Mouse (Mus musculus) right cerebral cortex, postnatal 36 days (tissue): ENCODE results near the gene Kcnk16.

ENCODE experiments used
- DNase-seq, 2 experiments: peaks; one replicate each; pipeline ENCODE4 v3.0.0; 2022; ENCODE audit warnings: low spot score in 2 of 2, mixed read lengths in 1 of 2

Gene Kcnk16

GRCm38 (mm10) chr14:20233016-20233980 is 35.7 kb downstream of the Kcnk16 start:
- no peak for DNase-seq

DNA sequence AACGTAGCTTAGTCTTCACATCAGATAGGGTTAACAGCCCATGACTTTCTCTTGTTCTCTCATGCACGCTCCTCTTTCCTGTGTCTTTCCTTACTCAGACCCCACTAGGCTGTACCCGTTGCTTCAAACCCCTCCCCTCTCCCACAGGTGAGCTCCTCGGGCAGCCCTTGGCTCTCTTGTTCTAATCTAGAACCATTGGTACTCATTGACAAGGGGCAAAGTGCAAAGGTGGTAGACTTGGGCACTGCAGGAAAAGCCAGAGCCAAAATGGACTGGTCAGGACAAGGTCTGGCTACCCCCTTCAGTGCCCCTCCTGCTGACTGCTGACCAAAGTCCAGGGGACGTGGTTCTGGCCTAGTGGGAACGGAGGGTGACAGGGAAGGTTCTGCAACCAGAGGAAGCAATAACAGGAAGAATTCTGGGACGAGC is 38.9 kb downstream of the Kcnk16 start:
- DNase-seq, result no peak

- DNase-seq, result no peak
These were observed 39.6 kb downstream of the Kcnk16 start for GRCm38 (mm10) chr14:20229437-20229836.

DNA sequence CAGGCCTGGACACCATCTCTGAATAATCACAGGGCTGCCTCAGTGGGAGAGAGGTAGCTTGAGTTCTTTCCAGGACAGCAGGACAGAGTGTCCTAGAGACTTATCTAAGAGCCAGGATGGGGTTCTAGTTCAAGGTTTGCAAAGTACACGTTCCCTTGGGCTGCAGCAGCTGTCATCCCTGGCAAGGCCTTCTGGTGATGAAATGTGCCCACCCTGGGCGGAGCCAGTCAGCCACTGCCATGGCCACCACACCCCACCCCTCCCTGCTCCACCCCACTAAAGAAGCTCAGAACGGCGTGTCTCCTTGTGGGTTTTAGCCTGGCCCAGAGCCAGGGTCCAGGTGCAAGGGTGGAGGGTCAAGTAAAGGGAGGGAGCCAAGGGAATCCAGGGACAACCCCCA is 40.7 kb downstream of the Kcnk16 start:
- no peak for DNase-seq

GRCm38 (mm10) chr14:20226982-20227381 is 42.0 kb downstream of the Kcnk16 start:
- no peak for DNase-seq

- no peak for DNase-seq
These were observed 42.5 kb downstream of the Kcnk16 start for GRCm38 (mm10) chr14:20226488-20226887.

DNA sequence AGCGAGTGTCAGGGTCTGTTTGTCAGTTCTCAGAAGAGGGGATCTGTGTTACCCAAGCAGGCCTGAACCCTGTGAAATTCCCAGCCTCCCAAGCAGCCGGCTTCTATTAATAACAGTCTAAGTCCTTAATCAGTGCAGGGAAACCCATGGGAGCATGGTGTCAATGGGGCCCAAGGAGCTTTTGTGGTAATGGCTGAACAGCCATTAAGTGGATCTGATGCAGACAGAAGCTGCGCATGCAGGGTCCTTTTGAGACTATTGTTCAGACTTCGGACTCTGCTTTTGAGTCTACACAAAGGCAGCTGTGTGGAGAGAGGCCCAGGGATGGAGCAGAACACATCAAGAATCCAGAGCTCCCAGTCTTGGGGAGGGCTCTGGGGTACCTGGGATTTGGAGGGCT is 43.5 kb downstream of the Kcnk16 start:
- DNase-seq, result no peak

DNA sequence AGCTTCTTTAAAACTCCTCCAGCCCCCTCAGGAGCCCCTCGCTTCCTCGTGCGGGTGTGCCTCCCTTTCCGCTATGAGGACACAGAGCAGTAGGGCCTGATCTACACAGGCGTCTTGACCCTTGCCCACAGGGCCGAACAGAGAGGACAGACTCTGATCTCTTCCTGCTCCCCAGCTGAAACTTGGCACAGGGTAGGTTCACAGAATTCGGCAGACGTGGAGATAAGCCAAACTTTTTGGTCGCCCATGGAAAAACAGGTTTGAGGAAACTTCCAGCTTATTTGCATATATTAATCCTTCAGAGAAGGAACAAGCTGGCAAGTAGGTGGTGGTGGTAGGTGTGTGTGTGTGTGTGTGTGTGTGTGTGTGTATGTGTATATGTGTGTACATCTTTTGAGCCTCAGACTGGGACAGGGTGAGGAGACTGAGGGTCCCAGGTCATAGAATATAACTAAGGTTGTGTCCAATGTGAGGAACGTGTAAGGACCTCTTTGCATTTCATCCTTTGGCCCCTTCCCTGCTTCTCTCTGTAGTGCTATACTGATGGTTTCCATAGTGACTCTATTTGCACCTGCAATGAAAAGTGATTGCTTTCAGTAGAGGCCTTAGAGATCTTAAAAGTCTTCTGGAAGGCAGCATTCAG is 44.3 kb downstream of the Kcnk16 start:
- DNase-seq, result no peak

GRCm38 (mm10) chr14:20224163-20224562 is 44.8 kb downstream of the Kcnk16 start:
- no peak for DNase-seq

DNA sequence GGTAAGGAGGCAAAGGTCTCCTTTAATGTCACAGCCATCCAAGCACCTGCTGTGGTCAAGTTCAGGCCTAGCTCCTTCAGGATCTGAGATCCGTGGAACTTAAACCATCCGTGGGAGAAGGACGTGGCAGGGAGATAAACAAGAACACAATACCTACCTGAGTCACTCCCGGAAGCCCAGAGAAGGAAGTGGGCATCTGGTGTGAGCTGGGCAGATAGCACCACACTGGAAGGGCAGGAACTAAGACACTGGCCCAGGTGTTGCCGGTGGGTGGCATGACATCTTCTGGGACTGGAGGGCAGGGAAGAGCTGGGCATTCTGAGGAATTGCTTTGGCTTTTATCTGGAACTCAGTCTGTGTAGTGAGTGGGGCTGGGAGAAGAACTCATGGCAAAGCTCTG is 45.7 kb downstream of the Kcnk16 start:
- DNase-seq, result no peak

GRCm38 (mm10) chr14:20221083-20221482 is 47.9 kb downstream of the Kcnk16 start:
- DNase-seq, result no peak

- no peak for DNase-seq
These were observed 49.1 kb downstream of the Kcnk16 start for GRCm38 (mm10) chr14:20219849-20220248.

GRCm38 (mm10) chr14:20217299-20217864 is 51.6 kb downstream of the Kcnk16 start:
- no peak for DNase-seq

GRCm38 (mm10) chr14:20216561-20217298 is 52.3 kb downstream of the Kcnk16 start:
- DNase-seq, result no peak

GRCm38 (mm10) chr14:20215826-20216225 is 53.2 kb downstream of the Kcnk16 start:
- DNase-seq, result no peak

GRCm38 (mm10) chr14:20214125-20214524 is 54.9 kb downstream of the Kcnk16 start:
- DNase-seq, result no peak

GRCm38 (mm10) chr14:20211754-20212601 is 57.0 kb downstream of the Kcnk16 start:
- DNase-seq, result no peak
